Mouse (Mus musculus) liver, embryonic 12.5 days (tissue): ENCODE measurements at regions not wholly inside any gene's neighbourhood (a gene's known extent, or its start where the extent isn't known, plus 50 kb on each side); places are given as distances from the start of the nearest gene placed in this dataset.

Source experiments
- ATAC-seq: fragments of 200-750 bp; cut with Nextera tagmentation; 2 replicates; pipeline ENCODE4 v1.8.0; 2017; ENCODE audit warnings: moderate number of reproducible peaks, mild to moderate bottlenecking, moderate library complexity
- H3K27ac ChIP-seq: fragments of 300-500 bp; sonication (generic); 2 replicates; pipeline ENCODE4 v1.5.1; 2016; ENCODE audit warnings: mild to moderate bottlenecking
- H3K27me3 ChIP-seq: fragments of 300-500 bp; sonication (generic); replicated peaks from 2 replicates; pipeline ENCODE4 v1.6.1; 2016; ENCODE audit warnings: mild to moderate bottlenecking, moderate library complexity
- H3K36me3 ChIP-seq: fragments of 300-500 bp; sonication (generic); 2 replicates; pipeline ENCODE4 v1.6.1; 2016; ENCODE audit warnings: mild to moderate bottlenecking, moderate library complexity
- H3K4me1 ChIP-seq: fragments of 300-500 bp; sonication (generic); 2 replicates; pipeline ENCODE4 v1.6.1; 2016
- H3K4me2 ChIP-seq: fragments of 300-500 bp; sonication (generic); 2 replicates; pipeline ENCODE4 v1.6.1; 2016; ENCODE audit warnings: mild to moderate bottlenecking, moderate library complexity
- H3K4me3 ChIP-seq: fragments of 300-500 bp; sonication (generic); 2 replicates; pipeline ENCODE4 v1.5.1; 2016; ENCODE audit warnings: mild to moderate bottlenecking, moderate library complexity
- H3K9ac ChIP-seq: fragments of 300-500 bp; sonication (generic); 2 replicates; pipeline ENCODE4 v1.6.1; 2016; ENCODE audit warnings: mild to moderate bottlenecking, moderate library complexity
- H3K9me3 ChIP-seq: fragments of 300-500 bp; sonication (generic); replicated peaks from 2 replicates; pipeline ENCODE4 v1.6.1; 2016; ENCODE audit warnings: mild to moderate bottlenecking, moderate library complexity
- WGBS: fragments of 180-500 bp; shearing (Covaris S2); methylation state at CpG from one replicate; pipeline ENCODE4 v1.1.7; 2016; ENCODE audit not compliant: insufficient replicate concordance; 5-methylcytosine and 5-hydroxymethylcytosine counted together

DNA sequence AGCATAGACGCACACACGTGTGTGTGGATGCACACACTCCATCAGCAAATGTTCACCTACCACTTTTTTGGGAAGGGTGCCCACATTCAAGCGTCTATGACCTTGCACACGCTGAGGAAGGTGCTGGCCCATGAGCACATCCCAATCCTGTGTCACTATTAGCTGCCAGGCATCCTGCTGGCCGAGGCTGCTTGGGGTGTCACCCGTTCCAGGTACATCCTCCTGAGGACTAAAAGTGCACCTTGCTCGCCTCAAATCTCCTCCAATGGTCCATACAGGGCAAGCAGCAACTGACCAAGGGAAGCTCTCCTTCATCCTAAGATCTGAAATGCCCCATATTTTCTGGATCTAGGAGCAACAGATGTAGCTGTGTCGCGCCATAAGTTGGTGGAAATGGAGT, 156.3 kb upstream of the Spred2 start:
- H3K4me3 ChIP-seq = no peak overlapping the region
- 69% methylated on average over 9 of the region's 9 CpGs for WGBS
- H3K4me1 ChIP-seq = no peaks in the 10 kb centered on the region
- no peaks in the 10 kb centered on the region for H3K36me3 ChIP-seq
- no peak for ATAC-seq
- no peak overlapping the region for H3K9ac ChIP-seq
- no peak overlapping the region for H3K4me2 ChIP-seq
- H3K27ac ChIP-seq = no peak overlapping the region
- H3K9me3 ChIP-seq = no peaks in the 10 kb centered on the region
- no peaks in the 10 kb centered on the region for H3K27me3 ChIP-seq

DNA sequence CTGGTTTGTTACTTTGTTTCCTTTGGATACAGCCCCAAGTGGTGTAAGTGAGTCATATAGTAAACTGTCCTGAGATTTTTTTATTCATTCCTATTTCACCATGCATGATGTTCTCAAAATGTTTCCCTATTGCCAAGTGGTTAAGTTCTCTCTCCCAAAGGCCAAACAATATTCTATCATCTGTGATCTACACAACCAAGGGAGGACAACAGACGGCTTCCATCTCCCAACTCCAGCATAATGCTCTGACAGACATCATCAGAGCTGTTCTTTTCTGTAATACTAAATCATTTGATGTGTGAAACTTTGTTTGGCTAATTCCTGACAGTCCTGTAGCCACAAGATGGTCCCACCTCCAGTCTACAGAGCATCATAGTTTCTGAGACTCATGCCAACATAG, 155.2 kb upstream of the Spred2 start:
- 64% methylated on average over 1 of the region's 1 CpGs for WGBS
- H3K9ac ChIP-seq = no peak overlapping the region
- no peak overlapping the region for H3K4me3 ChIP-seq
- H3K27ac ChIP-seq = no peak overlapping the region
- no peaks in the 10 kb centered on the region for H3K9me3 ChIP-seq
- H3K4me2 ChIP-seq = no peak overlapping the region
- ATAC-seq = no peak
- no peaks in the 10 kb centered on the region for H3K27me3 ChIP-seq
- no peaks in the 10 kb centered on the region for H3K4me1 ChIP-seq
- no peaks in the 10 kb centered on the region for H3K36me3 ChIP-seq

GRCm38 (mm10) chr11:19774010-19774409, 150.2 kb upstream of the Spred2 start:
- Histone ChIP-seq H3K4me3 (no peak overlapping the region), H3K4me1 (no peaks in the 10 kb centered on the region), H3K27ac (no peak overlapping the region), H3K4me2 (no peak overlapping the region), H3K27me3 (no peaks in the 10 kb centered on the region), H3K36me3 (no peaks in the 10 kb centered on the region), H3K9me3 (no peaks in the 10 kb centered on the region), H3K9ac (no peak overlapping the region)
- no peak for ATAC-seq
- WGBS = 56% methylated on average over 9 of the region's 9 CpGs

DNA sequence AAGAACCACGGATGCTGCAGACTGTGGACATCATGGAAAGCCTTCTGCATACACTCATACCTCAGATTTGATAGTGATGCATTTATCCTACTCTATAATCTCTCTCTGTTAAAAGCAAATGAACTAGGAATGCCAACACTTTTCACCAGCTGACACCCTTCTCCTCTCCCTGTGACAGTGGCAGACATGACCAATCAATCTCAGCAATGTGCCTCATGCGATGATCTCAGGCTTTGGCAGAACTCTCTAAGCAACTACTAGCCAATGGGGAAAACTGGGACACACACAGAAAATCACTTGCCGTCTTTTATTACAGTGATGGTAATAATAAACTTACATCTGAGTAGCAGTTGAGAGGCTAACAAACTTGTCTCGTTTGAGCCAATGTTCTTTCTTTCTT, 148.4 kb upstream of the Spred2 start:
- Histone ChIP-seq H3K27me3 (no peaks in the 10 kb centered on the region), H3K4me3 (no peak overlapping the region), H3K9ac (no peak overlapping the region), H3K4me2 (no peak overlapping the region), H3K9me3 (no peaks in the 10 kb centered on the region), H3K36me3 (no peaks in the 10 kb centered on the region), H3K27ac (no peak overlapping the region), H3K4me1 (no peaks in the 10 kb centered on the region)
- WGBS = 64% methylated on average over 4 of the region's 4 CpGs
- ATAC-seq = no peak

- no peak overlapping the region for H3K27ac ChIP-seq
- H3K4me1 ChIP-seq = no peaks in the 10 kb centered on the region
- H3K4me2 ChIP-seq = no peak overlapping the region
- H3K4me3 ChIP-seq = no peak overlapping the region
- no peaks in the 10 kb centered on the region; the same call in 1 of the 2 replicates for H3K27me3 ChIP-seq
- WGBS = 65% methylated on average over 9 of the region's 9 CpGs
- H3K9ac ChIP-seq = no peak overlapping the region
- no peaks in the 10 kb centered on the region for H3K9me3 ChIP-seq
- no peak for ATAC-seq
- no peaks in the 10 kb centered on the region for H3K36me3 ChIP-seq
These were observed 147.5 kb upstream of the Spred2 start for GRCm38 (mm10) chr11:19776473-19777200.

DNA sequence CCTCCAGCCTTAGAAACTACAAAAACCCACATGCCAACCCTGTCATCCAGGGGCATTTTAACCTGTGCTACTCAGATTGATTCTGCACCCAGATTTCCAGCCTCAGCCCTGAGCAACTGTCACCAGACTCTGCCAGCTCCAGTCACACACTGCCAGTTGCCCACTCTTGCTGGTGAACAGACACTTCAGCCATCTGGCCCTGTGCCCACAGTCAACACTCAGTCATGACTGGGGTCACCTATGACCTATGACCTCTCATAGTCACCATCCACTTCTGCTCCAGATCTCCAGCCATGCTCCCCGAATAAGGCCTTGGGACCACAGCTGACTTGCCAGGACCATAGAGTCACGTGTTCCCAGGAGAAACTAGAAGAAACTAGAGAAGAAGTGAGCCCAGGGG, 146.0 kb upstream of the Spred2 start:
- H3K4me1 ChIP-seq = no peaks in the 10 kb centered on the region
- H3K9ac ChIP-seq = no peak overlapping the region
- no peak for ATAC-seq
- H3K9me3 ChIP-seq = no peaks in the 10 kb centered on the region
- no peaks in the 10 kb centered on the region for H3K36me3 ChIP-seq
- no peaks in the 10 kb centered on the region; the same call in 1 of the 2 replicates for H3K27me3 ChIP-seq
- no peak overlapping the region for H3K4me3 ChIP-seq
- WGBS = 66% methylated on average over 2 of the region's 2 CpGs
- no peak overlapping the region for H3K27ac ChIP-seq
- no peak overlapping the region for H3K4me2 ChIP-seq

GRCm38 (mm10) chr11:19785110-19785509, 139.1 kb upstream of the Spred2 start:
- no peak for ATAC-seq
- H3K9me3 ChIP-seq = no peaks in the 10 kb centered on the region
- H3K27me3 ChIP-seq = no peaks in the 10 kb centered on the region; the same call in 1 of the 2 replicates

GRCm38 (mm10) chr11:19796950-19797670, 127.1 kb upstream of the Spred2 start:
- H3K4me2 ChIP-seq = no peak overlapping the region
- no peak for ATAC-seq
- H3K27me3 ChIP-seq = no peaks in the 10 kb centered on the region
- H3K9ac ChIP-seq = no peak overlapping the region
- 65% methylated on average over 4 of the region's 4 CpGs for WGBS
- no peak overlapping the region for H3K27ac ChIP-seq
- no peak overlapping the region for H3K4me3 ChIP-seq
- no peaks in the 10 kb centered on the region for H3K4me1 ChIP-seq
- no peaks in the 10 kb centered on the region for H3K36me3 ChIP-seq
- no peaks in the 10 kb centered on the region for H3K9me3 ChIP-seq

More at GRCm38 (mm10) chr11:19785110-19785509, 139.1 kb upstream of the Spred2 start:
- Histone ChIP-seq H3K4me1 (no peaks in the 10 kb centered on the region), H3K36me3 (no peaks in the 10 kb centered on the region), H3K27ac (no peak overlapping the region), H3K9ac (no peak overlapping the region), H3K4me2 (no peak overlapping the region), H3K4me3 (no peak overlapping the region)
- 63% methylated on average over 14 of the region's 14 CpGs for WGBS

GRCm38 (mm10) chr11:19809359-19809758, 114.8 kb upstream of the Spred2 start:
- Histone ChIP-seq H3K4me3 (no peak overlapping the region), H3K4me1 (no peaks in the 10 kb centered on the region), H3K4me2 (no peak overlapping the region), H3K9me3 (0 out of 2 replicates have a peak, but pooled peaks cover 6% of the 10 kb centered on the region), H3K27me3 (no peaks in the 10 kb centered on the region), H3K27ac (no peak overlapping the region), H3K9ac (no peak overlapping the region), H3K36me3 (no peaks in the 10 kb centered on the region)
- ATAC-seq = no peak
- WGBS = 60% methylated on average over 7 of the region's 7 CpGs

DNA sequence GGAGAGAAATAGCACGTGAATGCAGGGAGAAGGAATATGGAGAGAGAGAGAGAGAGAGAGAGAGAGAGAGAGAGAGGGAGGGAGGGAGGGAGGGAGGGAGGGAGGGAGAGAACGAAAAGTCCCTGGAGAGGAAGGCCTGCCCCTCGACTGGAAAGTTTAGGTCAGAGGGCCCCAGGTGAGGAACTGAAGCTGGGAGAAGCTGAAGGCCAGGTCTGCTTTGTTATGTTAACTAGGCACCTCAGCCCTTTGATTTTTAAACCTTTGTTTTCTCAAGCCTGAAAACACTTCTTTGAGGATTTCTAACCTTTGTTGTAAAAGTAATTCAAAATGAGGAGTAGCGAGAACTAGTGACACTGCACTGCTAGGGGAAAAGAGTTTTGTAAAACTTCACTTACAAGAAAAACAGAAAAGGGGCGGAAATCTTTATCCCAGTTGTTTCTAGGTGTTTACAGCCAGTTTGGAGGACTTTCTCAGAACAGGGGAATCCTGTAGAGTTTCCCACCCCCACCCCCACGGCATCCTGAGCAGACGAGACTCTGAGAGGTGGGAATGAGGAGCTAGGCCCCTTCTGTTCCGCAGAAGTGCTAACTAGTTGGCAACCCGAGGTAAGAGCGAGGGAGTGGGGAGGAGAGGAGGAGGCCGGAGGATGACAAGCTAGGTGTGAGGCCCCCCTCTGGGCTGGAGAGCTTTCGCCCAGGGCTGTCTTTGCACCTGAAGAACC, 112.7 kb upstream of the Spred2 start:
- no peak overlapping the region for H3K27ac ChIP-seq
- WGBS = 37% methylated on average over 11 of the region's 12 CpGs
- no peaks in the 10 kb centered on the region for H3K4me1 ChIP-seq
- peaks cover 9% of the 10 kb centered on the region; the same call in 1 of the 2 replicates for H3K9me3 ChIP-seq
- H3K4me3 ChIP-seq = no peak overlapping the region
- no peaks in the 10 kb centered on the region for H3K36me3 ChIP-seq
- no peak overlapping the region for H3K4me2 ChIP-seq
- ATAC-seq = no peak
- H3K27me3 ChIP-seq = no peaks in the 10 kb centered on the region
- H3K9ac ChIP-seq = no peak overlapping the region

GRCm38 (mm10) chr11:19811992-19812690, 112.0 kb upstream of the Spred2 start:
- Histone ChIP-seq H3K4me1 (no peaks in the 10 kb centered on the region), H3K36me3 (no peaks in the 10 kb centered on the region), H3K4me3 (no peak overlapping the region), H3K27ac (no peak overlapping the region), H3K9ac (no peak overlapping the region), H3K4me2 (no peak overlapping the region), H3K27me3 (no peaks in the 10 kb centered on the region), H3K9me3 (peaks cover 9% of the 10 kb centered on the region; the same call in 1 of the 2 replicates)
- ATAC-seq = no peak
- 22% methylated on average over 10 of the region's 10 CpGs for WGBS
